Mouse (Mus musculus): Measurements from ENCODE around the gene Gm45015. TPM values are rescaled to one million over a fixed set of nuclear protein-coding genes. Genes with fewer than 3 reads are reported as not detected.

Gm45015 gene
- not detected for polyA plus RNA-seq (2014; fragmentation: Illumina TruSeq; extraction: RNeasy Lipid Tissue Mini Kit (QIAGEN cat#74804); ENCODE audit: insufficient read depth, low read depth, low replicate concordance)

DNA sequence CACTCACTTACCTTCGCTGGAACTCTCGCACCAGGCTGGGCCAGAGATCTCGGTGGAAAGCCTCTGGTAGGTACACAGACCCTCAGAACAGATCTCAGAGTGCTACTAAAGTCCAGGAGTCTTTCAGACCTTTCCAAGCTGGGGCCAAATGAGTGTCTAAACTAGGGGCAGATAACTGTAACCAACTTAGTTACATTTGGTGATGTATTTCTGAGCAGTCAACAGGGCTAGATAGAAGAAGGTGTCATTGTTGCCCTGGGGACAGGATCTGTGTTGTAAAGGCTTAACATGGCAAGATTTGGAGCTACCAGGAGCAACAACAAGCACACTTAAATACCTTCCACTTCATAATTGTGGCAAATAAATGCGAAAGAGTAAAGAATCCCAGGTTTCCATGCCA lies at the start of gene Gm45015:
TSS of gene Gm45015 (minus strand) at position 101 of the 400 bp plus-strand sequence.

DNA sequence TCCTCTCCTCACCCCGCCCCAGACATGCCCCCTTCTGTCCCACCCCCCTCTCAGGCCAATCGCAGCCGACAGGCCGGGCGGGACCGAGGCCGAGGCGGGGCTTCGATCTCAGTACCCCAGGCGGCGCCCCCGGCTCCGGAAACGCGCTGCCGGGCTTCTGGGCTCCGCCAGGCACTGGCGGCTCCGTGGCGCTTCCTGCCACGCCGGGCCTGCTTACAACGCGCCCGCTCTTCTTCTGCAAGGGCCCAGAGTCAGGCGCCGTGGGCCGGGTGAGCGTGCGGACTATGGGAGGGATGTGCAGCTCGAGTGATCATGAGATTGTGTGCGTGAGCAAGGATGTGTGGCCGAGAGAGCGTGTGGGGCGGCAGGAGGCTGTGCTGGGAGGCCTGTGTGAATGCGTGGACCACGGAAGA lies 5.8 kb upstream of the Gm45015 start, which contains the start of gene Zfp275:
TSS of gene Zfp275 (plus strand) at position 139 of the 413 bp plus-strand sequence.

DNA sequence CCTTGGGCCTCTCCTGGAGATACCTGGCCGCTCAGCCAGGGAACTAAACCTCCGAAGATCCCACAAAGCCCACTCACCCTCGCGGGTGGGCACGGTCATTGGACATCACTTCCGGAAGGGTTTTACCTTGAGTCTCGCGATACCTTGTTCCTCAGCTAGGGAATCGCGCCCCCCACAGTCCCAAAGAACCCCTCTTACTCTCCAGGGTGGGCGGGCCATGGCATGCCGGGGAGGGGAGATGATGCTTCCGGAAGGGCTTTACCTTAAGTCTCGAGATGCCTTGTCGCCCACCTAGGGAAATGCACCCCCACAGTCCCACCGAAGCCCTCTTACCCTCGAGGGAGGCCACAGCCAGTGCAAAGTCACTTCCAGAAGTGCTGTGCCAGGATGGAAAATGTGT lies 43.8 kb downstream of the Gm45015 start, which contains the start of the genes Xlr5a and Xlr5c:
TSS of gene Xlr5a (minus strand) at position 101 of the 400 bp plus-strand sequence.
TSS of gene Xlr5c (minus strand) at position 101 of the 400 bp plus-strand sequence.

Other genes with a start within 250 kb of the Gm45015 start
- 0.30 TPM for gene Xlr3a, start 239.7 kb downstream of the Gm45015 start, polyA plus RNA-seq (2014; fragmentation: Illumina TruSeq; extraction: RNeasy Lipid Tissue Mini Kit (QIAGEN cat#74804); ENCODE audit: insufficient read depth, low read depth, low replicate concordance)
- gene Gm14685, start 219.8 kb downstream of the Gm45015 start, polyA plus RNA-seq (2014; fragmentation: Illumina TruSeq; extraction: RNeasy Lipid Tissue Mini Kit (QIAGEN cat#74804); ENCODE audit: insufficient read depth, low read depth, low replicate concordance): not detected
- gene Xlr5b, start 188.0 kb downstream of the Gm45015 start, polyA plus RNA-seq (2014; fragmentation: Illumina TruSeq; extraction: RNeasy Lipid Tissue Mini Kit (QIAGEN cat#74804); ENCODE audit: insufficient read depth, low read depth, low replicate concordance): not detected
- 0.70 TPM for gene DXBay18, start 187.4 kb downstream of the Gm45015 start, polyA plus RNA-seq (2014; fragmentation: Illumina TruSeq; extraction: RNeasy Lipid Tissue Mini Kit (QIAGEN cat#74804); ENCODE audit: insufficient read depth, low read depth, low replicate concordance)
- not detected for gene Spin2d, start 159.9 kb downstream of the Gm45015 start, polyA plus RNA-seq (2014; fragmentation: Illumina TruSeq; extraction: RNeasy Lipid Tissue Mini Kit (QIAGEN cat#74804); ENCODE audit: insufficient read depth, low read depth, low replicate concordance)
- gene Xlr3b, start 144.6 kb downstream of the Gm45015 start, polyA plus RNA-seq (2014; fragmentation: Illumina TruSeq; extraction: RNeasy Lipid Tissue Mini Kit (QIAGEN cat#74804); ENCODE audit: insufficient read depth, low read depth, low replicate concordance): 1.1 TPM
- 3.0 TPM for gene Xlr4b, start 122.5 kb downstream of the Gm45015 start, polyA plus RNA-seq (2014; fragmentation: Illumina TruSeq; extraction: RNeasy Lipid Tissue Mini Kit (QIAGEN cat#74804); ENCODE audit: insufficient read depth, low read depth, low replicate concordance)
- 6.4 TPM for gene F8a, start 108.5 kb downstream of the Gm45015 start, polyA plus RNA-seq (2014; fragmentation: Illumina TruSeq; extraction: RNeasy Lipid Tissue Mini Kit (QIAGEN cat#74804); ENCODE audit: insufficient read depth, low read depth, low replicate concordance)
- gene Xlr4c, start 93.7 kb downstream of the Gm45015 start, polyA plus RNA-seq (2014; fragmentation: Illumina TruSeq; extraction: RNeasy Lipid Tissue Mini Kit (QIAGEN cat#74804); ENCODE audit: insufficient read depth, low read depth, low replicate concordance): 1.5 TPM
- gene Xlr3c, start 71.5 kb downstream of the Gm45015 start, polyA plus RNA-seq (2014; fragmentation: Illumina TruSeq; extraction: RNeasy Lipid Tissue Mini Kit (QIAGEN cat#74804); ENCODE audit: insufficient read depth, low read depth, low replicate concordance): not detected
- not detected for gene Xlr5a, start 43.9 kb downstream of the Gm45015 start, polyA plus RNA-seq (2014; fragmentation: Illumina TruSeq; extraction: RNeasy Lipid Tissue Mini Kit (QIAGEN cat#74804); ENCODE audit: insufficient read depth, low read depth, low replicate concordance)
- not detected for gene Xlr5c, start 43.9 kb downstream of the Gm45015 start, polyA plus RNA-seq (2014; fragmentation: Illumina TruSeq; extraction: RNeasy Lipid Tissue Mini Kit (QIAGEN cat#74804); ENCODE audit: insufficient read depth, low read depth, low replicate concordance)
- gene Zfp275, start 5.8 kb upstream of the Gm45015 start, polyA plus RNA-seq (2014; fragmentation: Illumina TruSeq; extraction: RNeasy Lipid Tissue Mini Kit (QIAGEN cat#74804); ENCODE audit: insufficient read depth, low read depth, low replicate concordance): 4.8 TPM
- not detected for gene Gm18336, start 61.9 kb upstream of the Gm45015 start, polyA plus RNA-seq (2014; fragmentation: Illumina TruSeq; extraction: RNeasy Lipid Tissue Mini Kit (QIAGEN cat#74804); ENCODE audit: insufficient read depth, low read depth, low replicate concordance)
- gene Zfp92, start 74.3 kb upstream of the Gm45015 start, polyA plus RNA-seq (2014; fragmentation: Illumina TruSeq; extraction: RNeasy Lipid Tissue Mini Kit (QIAGEN cat#74804); ENCODE audit: insufficient read depth, low read depth, low replicate concordance): not detected
- gene Trex2, start 98.5 kb upstream of the Gm45015 start, polyA plus RNA-seq (2014; fragmentation: Illumina TruSeq; extraction: RNeasy Lipid Tissue Mini Kit (QIAGEN cat#74804); ENCODE audit: insufficient read depth, low read depth, low replicate concordance): 0.49 TPM
- gene Haus7, start 122.2 kb upstream of the Gm45015 start, polyA plus RNA-seq (2014; fragmentation: Illumina TruSeq; extraction: RNeasy Lipid Tissue Mini Kit (QIAGEN cat#74804); ENCODE audit: insufficient read depth, low read depth, low replicate concordance): 17.1 TPM
- 361 TPM for gene Bgn, start 146.8 kb upstream of the Gm45015 start, polyA plus RNA-seq (2014; fragmentation: Illumina TruSeq; extraction: RNeasy Lipid Tissue Mini Kit (QIAGEN cat#74804); ENCODE audit: insufficient read depth, low read depth, low replicate concordance)
- not detected for gene Atp2b3, start 166.2 kb upstream of the Gm45015 start, polyA plus RNA-seq (2014; fragmentation: Illumina TruSeq; extraction: RNeasy Lipid Tissue Mini Kit (QIAGEN cat#74804); ENCODE audit: insufficient read depth, low read depth, low replicate concordance)

All from lung, adult 10 weeks (tissue).